Mouse (Mus musculus) bone marrow, adult 2 months (tissue): ENCODE data around the gene Pcare.

Source experiments
- CTCF ChIP-seq: fragments of 200-500 bp; IDR thresholded peaks from 2 replicates; pipeline ENCODE4 v1.5.1; 2011; ENCODE audit warnings: low read length, control low read depth; ENCODE audit not compliant: control insufficient read depth, insufficient read depth
- POLR2A ChIP-seq: fragments of 200-500 bp; IDR thresholded peaks from 2 replicates; pipeline ENCODE4 v1.6.1; 2011; ENCODE audit warnings: low read depth, mild to moderate bottlenecking, control low read depth, low read length, borderline replicate concordance; ENCODE audit not compliant: control insufficient read depth

- TF ChIP-seq POLR2A: no peak
- TF ChIP-seq CTCF: no peak
These were observed 29.6 kb upstream of the Pcare start for GRCm38 (mm10) chr17:71782242-71782698.
